Mouse (Mus musculus) layer of hippocampus, adult 18-20 months (tissue): ENCODE results near the gene Tecpr1. TPM values are rescaled to one million over a fixed set of nuclear protein-coding genes. Genes with fewer than 3 reads are reported as not detected.

Source experiments
- DNase-seq, 2 experiments: peaks; one replicate each; pipeline ENCODE4 v3.0.0; 2022; ENCODE audit warnings: low spot score in 2 of 2
- total RNA-seq, 2 experiments: library from RNA; stranded (reverse); gene quantifications; 2 replicates each; pipeline ENCODE4 v1.2.3; 2021

Gene Tecpr1
- total RNA-seq, 2 experiments from 2014 or later = 97.3 to 113 TPM

- DNase-seq = no peak
These were observed 45.2 kb downstream of the Tecpr1 start for GRCm38 (mm10) chr5:144178216-144178615.

DNA sequence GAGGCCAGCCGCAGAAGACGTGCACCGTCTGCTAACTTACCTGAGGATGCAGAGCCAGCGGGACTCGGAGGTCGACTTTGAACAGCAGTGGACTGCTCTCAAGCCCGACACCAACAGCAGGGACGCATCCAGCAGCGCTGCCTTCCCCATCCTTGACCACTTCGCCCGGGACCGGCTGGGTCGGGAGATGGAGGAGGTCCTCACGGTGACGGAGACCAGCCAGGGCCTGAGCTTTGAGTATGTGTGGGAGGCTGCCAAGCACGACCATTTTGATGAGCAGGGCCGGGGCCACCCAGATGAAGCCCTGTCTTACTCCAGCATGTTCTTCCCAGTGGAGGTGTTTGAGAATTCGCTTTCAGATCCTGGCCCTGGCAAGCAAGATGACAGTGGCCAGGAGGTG, 49.8 kb downstream of the Tecpr1 start:
- no peak for DNase-seq

DNA sequence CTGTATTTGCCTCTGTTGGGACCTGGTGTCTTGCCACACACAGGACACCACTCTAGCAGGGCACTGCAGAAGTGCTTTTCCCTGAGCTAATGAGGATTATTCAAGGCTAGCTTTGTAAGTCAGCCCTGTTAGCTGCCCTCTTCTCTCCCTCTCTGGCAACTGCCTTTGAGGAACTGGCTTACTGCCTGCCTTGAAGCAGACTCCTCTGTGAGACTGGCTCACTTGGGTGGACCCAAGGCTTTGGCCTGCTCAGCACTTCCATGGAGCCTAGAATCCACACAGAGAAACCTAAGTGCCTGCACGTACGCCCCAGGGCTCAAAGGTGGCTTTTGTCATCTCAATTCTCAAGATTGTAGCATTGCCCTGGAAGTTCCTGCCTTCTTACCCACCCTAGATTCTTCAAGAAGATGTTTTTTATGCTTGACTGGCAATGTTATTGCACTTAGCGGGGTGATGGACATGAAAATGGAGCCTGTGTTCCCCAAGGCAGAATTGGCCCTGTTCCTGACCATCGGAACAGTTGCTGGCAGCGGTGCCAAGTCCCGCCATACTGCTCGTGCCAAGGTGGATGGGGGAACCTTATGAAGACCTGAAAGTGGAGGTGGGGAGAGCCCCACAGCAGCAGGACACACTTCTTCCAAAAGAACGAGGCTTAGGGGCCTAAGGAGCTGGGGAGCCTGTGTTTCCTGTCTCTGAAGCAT, 54.0 kb downstream of the Tecpr1 start:
- no peak for DNase-seq

DNA sequence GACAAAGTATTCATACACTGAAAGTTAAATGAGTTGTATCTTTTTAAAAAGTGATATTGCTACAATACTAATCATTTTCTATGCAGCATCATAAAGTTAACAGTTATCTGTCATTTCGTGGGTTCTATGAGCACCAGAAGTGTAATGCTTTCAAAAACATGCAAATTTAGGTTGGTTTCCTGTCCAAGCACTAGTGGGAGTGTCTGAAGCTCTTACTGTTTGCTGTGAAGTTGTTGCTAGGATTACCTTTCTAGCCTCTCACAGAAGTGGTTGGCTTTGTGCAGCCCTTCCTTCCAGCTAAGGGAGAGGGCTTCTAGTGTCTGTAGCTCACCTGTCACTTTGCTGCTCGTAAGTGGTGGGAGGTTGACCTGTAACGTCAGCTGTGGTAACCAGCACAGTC, 57.7 kb downstream of the Tecpr1 start:
- no peak for DNase-seq

DNA sequence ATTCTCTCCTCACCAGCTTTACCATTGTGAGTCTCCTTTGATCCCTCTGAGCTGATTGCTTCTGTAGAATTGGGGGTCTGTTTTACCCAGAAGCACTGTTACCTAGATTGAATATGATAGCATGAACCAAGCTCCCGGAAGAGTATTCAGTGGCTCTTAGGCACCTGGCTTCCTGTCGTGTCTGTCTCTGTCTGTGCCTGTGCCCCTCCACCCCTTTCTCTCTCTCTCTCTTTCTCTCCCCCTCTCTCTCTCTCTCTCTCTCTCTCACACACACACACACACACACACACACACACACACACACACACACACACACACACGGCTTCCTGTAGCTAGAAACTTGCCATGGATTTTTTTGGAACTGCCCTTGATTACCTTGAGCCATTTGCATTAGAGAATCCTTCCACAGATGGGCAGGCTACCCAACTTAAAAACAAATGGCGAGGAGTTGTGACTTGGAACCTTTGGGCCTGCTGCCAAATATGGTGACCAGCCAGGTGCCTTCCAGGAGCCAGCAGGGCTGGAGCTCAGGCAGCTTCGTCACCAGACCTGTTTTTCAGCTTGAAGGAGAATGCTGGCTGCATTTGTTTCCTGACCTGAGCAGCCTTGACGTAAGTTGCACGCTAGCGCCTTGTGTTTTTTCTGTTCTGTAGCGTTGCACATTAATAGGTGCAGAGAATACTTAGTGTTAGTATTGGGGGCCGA, 60.5 kb downstream of the Tecpr1 start:
- no peak for DNase-seq

DNA sequence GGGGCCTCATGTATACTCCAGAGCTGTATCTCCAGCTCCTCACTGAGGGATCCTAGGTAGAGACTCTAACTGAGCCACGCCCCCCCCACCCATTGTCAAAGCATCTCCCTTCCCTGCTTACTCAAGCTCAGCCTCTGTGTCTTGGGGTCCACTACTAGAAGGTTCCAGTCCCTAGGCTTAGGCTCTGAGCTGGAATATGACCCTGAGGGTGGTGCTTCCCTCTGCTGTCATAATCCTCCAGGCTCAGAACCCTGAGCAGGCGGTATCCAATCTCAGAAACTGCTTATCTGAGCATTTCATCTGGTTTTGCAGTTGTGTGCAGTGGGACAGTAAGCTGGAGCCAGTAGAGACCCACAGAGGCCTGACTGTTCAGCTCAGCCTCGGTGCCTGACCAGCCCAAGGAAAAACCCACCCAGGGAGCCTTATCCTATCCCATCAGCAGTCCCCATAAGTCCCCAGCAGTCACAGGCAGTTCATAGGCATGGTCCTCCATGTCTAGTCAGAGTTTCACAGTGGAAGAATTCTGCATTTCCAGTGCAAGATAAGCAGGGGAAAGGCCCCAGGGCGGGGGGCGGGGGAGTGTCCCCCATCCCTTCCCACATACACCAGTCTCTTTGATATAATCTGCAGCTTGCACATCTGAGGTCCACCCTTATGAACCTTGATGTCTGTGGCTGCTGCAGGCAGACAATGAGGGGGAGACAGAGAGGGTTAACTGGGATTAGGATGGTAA, 61.2 kb downstream of the Tecpr1 start:
- no peak for DNase-seq

DNA sequence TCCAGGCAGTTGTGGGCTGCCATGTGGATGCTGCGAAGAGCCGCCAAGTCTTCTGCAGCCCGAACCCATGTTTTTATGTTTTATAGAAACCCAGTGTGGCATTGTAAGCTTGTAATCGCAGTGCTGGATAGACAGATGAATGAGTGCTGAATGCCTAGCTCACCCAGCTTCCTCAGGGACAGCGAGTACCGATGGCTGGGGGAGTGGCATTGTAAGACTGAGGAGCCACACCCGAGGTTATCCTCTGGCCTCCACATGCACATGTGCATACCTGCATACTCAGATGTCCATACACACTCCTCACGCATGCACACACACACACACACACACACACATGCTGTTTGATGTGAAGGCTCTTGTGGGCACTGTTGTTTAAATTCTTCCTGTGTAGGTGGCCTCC, 64.3 kb downstream of the Tecpr1 start:
- DNase-seq = no peak

DNA sequence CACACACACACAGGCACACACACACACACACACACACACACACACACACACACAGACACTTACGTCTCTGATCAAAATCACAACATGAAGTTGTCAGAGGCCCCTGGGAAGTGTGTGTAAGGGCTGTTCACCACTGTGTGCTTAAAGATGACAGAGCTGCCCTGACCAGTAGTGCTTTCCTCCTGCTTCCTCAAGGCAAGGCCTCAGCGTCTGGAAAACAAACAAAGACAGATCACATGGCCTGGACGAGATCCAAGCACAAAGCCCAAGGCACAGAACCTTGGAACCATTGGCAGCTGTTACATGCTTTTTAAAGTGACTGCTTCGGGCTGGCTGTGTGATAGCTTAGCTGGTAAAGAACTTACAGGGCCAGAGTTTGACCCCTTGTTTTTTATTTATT, 64.8 kb downstream of the Tecpr1 start:
- DNase-seq = peak in 1 of 2 experiments; percentile 56

DNA sequence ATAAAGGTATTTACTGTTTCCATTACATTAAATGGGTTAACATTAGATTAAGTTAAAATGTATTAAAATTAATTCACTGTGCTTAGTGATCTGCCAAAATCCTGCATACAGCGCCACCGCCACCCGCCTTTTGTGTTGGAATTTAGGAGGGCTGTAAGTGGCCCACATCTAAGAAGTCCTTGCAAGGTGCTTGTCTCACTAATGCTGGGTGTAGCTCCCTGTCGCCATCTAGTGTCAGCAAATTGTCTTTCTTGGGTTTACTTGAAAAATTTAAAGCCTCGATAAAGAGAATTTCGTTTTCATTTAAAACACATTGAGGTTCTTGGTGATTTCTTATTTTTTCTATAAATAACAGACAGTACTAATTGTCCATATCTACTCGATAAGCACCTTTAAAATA, 68.9 kb downstream of the Tecpr1 start:
- peak; percentile 58 to 82 for DNase-seq

- DNase-seq = no peak
These were observed 72.1 kb downstream of the Tecpr1 start for GRCm38 (mm10) chr5:144151270-144151669.

DNA sequence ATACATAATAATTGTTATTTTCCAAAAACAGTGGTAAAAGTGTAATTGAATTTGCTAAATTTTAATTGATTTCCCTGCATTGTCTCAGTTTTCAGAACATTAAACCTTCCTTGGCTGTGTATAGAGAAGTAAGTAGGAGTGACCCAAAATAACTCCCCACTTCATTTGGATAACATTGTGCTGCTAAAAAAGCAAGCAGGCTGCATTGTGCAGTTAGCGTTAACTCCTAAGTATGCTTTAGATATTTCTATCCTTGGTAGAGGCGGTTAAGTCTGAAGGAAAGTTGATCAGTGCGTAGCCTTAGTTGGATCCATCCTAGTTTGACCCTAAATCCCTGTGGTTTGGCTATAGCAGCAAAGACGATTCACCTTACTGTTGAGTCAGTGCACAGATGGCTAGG, 73.9 kb downstream of the Tecpr1 start:
- no peak for DNase-seq

GRCm38 (mm10) chr5:144146898-144147297, 76.5 kb downstream of the Tecpr1 start:
- DNase-seq = no peak

Other genes starting within 250 kb of the Tecpr1 start
- 10 to 100 TPM; 33.8 to 33.9 TPM for gene Ccz1, start 208.7 kb downstream of the Tecpr1 start, total RNA-seq
- gene Ocm, start 196.9 kb downstream of the Tecpr1 start, total RNA-seq = not detected
- gene Lmtk2, start 123.2 kb downstream of the Tecpr1 start, total RNA-seq = 10 to 100 TPM; 94.4 to 98.9 TPM
- gene Bhlha15, start 33.3 kb downstream of the Tecpr1 start, total RNA-seq = under 1 TPM in 1 of 2 experiments, not detected in 1; 0.17 TPM
- 10 to 100 TPM; 73.7 to 74.0 TPM for gene Bri3, start 20.8 kb upstream of the Tecpr1 start, total RNA-seq
- under 1 TPM; 0.46 to 0.87 TPM for gene Baiap2l1, start 134.5 kb upstream of the Tecpr1 start, total RNA-seq